Mouse (Mus musculus): ENCODE measurements at regions not wholly inside any gene's neighbourhood (a gene's known extent, or its start where the extent isn't known, plus 50 kb on each side); places are given as distances from the start of the nearest gene placed in this dataset.
A peak's percentile ranks its signal among the peaks of the same experiment; 100 is the strongest.

DNA sequence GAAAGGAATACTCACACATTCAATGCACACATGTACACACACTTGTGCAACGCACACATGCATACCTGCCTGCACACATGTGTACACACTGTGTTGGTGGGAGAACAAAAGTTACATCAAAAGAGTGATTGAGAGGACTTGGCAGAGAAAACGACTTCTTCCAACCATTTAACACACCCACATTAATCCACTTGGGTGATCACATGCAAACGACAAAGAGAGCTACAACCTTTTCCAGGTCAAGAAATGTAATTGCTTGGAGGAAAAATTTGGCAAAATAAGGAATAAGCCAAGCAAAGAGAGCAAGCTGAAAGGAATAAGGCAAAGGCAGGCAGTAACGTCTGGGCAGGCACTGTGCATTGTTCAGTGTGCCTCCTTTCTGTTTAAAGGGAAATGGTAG lies 67.3 kb downstream of the C1d start:
- DNase-seq: no peak

DNA sequence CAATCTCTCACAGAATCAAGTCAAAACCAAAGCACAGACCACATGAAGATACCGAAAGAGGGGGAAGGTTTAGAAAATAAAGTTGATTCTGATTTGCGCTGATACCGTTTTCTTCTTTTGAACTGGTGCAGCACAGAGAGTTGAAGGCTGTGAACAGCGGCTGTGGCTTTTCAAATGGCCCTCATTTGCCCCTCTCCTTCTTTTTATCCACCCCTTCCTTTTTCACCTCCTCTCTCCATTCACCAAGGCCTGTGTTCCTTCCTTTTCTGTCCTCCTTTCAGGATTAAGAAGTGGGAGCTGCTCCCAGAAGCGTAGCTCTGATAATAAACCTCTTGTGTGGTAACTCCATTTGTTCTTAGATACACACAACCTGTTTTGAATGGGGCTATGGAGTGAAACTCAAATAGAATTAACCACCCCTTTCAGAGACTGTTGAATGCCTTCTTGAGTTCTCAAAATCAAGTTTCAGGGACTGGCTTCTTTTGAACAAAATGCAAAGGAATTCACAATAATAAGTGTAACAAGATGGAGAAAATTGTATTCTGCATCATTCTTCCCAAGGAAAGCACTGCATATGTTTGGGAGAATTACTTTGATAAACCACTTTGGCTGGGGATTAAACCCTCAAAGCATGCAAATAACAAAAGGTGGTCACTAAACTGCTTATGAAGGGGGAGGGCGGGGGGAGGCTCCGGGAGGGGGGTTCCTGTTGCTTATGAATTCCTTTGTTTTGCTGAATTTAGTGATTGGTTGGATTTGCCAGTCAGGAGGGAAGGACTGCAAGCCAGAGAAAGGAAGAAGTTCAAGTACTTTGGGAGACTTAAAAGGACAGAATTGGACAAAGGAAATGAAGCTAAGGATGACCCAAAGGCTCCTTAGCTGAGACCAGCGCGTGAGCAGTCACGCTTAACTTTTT lies 68.6 kb downstream of the C1d start:
- DNase-seq: no peak

DNA sequence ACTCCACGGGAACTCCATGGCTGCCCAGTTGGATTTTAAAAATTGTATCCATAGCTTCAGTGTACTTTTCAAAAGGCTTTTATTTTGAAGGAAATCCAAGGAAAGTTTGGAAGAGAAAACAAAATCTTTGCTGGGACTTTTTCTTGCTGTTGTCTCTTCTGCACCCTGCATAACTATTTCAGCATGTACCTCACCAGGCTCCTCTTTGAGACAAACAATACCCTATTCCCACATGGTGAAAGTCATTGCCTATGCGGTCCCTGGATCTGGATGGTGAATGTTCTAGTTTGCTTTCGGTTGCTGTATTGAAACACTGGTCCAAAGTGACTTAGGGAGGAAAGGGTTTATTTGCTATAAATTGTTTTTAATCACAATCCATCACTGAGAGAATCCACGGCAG lies 69.3 kb downstream of the C1d start:
- no peak for DNase-seq

DNA sequence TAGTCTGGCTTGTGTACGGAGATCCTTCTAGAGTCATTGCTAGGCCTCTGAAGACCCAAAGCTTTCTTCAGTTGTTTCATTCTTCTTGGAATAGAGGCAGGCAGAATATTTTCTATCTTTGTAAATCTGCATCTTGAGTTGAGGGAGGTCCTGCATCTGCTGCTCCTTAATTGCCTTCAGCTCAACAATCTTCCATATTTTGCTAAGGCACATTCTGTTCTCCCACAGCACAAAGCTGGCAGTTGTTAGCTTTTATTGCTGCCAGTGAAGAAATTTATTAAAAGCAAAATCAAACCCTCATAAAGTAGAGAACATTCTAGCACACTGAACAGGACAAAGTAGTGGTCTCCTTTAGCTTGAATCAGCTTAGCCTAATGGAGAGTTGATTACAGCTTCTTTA lies 94.1 kb downstream of the C1d start:
- DNase-seq: no peak

DNA sequence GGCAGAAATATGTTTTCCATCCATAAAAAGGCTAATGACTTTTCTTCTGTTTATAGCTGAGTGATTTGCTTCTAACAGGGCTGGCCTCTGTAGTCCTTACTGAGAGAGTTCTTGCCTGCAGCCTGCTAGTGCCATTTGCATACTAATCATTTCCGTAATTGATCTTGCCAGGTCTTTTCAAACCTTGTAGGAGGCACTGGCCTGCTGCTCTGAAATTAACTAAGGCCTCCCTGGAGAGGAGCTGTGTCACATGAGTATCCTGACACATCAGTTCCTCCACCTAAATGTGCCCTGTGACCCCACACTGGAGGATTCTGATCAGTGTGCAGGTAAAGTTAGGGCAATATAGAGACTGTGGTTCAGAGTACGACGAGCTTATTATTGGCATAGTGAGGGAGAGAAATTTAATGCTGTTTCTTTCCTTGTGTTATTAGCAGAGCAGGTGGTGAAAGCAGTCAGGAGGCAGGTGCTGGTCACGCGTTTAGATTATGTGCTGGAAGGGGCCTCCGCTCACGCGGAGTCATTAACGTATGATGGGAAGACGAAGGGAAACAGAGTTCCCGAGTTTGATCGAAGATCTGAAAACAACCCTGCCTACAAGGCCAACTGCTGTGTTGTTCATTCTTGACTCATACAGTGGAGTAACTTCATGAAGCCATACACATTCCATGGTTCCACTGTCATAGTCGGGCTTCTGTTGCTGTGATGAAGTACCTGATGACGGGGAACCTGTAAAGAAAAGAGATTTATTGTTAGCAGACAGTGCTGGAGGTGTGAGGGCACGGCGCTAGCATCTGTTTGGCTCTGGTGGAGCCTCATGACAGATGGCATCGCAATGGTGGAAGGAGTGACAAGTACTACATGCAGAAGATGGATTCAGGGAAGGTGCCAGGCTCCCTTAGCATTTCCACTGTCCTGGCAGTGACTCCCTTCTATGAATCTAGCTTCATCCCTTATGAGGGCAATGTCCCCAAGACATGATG lies 95.1 kb downstream of the C1d start:
- peak; percentile 24 for DNase-seq

DNA sequence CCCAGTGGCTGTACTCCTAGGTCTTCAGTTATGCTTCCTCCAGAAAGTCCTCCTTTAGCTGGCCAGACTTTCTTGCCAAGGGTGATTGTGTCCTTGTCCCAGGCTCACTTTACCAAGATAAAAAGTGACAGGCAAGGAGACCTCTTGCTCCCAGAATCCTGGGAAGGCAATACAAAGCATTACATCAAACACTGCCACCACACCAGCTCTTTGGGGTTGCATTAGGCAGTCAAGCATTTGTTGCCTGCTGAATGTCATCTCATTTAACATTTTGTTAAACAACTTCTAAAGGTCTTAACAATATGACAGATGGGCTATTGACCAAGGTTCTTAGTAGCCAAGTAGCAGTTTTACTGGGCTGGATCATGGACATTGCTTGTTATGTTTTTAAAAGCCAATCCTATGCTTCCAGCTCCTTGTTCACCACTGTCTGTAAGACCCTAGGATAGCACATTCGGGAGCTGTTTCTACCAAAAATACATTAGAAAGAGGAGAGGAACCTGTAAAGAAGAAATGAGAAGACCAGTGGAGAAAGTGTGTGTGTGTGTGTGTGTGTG lies 102.4 kb downstream of the C1d start:
- DNase-seq: no peak

DNA sequence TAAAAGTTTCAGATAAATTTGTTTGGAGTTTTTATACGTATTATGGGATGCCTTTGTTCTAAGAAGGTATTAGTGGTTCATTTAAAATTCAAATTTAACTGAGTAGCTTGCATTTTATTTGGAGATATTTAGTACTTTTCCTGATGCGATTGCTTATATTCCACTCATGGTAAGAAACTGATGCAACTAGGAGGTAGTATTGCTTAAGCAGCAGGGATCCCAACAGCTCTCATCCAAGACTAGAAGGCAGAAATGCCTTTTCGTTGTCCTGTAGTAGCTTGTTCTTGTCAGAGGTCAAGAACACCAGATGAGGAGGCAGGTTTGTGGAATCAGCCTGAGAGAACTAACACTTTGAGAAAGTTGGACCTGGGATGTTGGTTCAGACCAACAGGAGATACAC lies 120.5 kb downstream of the C1d start:
- no peak for DNase-seq

DNA sequence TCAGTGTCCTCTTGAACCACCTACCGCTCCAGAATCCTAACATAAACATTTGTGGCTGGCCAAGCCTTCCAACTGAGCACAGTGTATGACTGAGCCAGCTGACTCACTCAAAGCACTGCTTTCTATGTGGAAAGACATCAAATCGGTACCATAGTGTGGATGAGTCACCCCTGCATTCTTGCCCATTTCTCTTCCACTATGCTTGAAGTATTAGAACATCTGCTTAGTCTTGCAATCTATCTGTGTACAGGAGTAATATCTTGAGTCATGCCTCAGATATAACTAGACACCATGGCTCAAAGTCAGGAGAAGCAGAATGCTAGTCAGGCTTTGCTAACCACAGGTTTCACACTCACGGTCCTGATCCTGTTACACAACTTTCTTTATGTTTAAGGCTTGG lies 129.4 kb downstream of the C1d start:
- no peak for DNase-seq

DNA sequence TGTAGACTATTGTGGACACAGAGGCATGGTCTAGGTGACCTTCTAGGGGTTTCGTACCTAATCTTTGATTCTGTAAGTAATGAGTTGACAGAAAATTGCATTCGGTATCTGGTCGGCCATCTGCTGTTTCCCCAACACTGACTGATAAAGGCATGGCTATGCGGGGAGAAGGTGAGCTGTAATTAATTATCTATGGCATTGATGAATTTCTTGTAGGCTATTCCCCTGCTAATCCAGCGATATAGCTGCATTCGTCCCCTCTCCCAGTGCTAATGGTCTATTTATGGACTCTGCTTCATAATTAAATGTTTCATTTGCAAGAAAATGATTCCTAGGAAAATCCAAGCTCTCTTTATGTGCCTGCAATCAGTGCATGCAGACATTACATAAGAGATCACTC lies 136.5 kb downstream of the C1d start:
- no peak for DNase-seq

DNA sequence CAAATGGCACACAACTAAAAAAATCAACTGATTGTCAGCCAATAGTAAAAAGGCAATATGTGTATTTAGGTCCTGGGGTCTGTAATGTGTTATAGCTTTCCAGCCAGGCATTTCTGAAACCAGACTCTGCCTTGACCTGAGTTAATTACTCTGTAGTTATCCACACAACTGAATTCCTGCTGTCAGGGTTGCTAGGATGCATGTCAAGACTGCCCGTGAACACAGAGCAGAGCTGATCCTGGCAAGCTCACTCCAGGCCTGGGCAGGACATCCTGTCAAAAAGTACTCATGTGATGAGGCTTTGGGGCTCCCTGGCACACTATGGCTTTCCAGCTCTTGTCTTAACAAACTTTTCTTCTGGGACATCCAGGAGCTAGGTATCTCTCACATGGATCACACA lies 157.2 kb downstream of the C1d start:
- DNase-seq: no peak

DNA sequence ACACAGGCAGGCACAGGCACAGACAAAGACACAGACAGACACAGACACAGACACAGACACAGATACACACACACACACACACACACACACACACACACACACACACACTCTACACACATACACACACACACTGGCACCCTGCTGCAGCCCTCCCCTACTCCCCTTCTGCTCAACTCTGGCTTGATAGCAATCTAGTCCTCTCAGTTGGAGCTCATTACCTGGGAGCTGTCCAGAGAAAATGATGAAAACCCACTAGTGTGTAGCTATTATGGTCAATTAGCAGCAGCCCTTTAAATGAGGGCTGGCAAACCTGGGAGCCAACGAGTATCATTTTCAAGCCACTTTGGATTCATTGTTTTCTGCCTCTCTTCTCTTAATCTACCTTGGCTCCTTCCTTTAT lies 157.8 kb downstream of the C1d start:
- no peak for DNase-seq

DNA sequence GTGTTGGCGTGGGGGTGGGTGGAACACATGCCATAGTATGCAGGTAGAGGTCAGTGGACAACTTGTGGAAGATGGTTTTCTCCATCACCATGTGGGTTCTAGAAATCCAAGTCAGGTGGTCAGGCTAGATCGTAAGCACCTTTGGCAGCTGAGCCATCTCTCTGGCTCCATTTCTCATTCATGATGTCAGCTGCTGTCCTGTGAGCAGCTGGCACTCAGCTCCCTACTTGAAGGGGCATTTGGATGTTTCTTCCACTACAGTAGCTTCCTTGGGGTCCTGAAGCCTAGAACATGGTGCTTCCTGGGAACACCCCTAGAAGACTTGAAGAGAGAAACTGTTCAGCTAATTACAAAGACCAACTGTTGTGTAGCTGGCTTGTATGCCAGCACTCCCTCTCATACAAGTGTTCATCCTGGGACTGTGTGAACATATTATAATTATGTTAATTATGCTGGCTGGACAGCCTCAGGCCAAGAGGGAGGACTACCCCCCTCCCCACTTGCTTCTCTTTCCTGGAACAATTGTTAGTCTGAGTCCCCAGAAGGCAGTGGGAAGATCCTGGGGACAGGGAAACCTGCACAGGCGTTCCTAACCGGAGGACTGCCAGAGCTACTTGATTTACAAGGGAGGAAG lies 160.4 kb downstream of the C1d start:
- DNase-seq: no peak

DNA sequence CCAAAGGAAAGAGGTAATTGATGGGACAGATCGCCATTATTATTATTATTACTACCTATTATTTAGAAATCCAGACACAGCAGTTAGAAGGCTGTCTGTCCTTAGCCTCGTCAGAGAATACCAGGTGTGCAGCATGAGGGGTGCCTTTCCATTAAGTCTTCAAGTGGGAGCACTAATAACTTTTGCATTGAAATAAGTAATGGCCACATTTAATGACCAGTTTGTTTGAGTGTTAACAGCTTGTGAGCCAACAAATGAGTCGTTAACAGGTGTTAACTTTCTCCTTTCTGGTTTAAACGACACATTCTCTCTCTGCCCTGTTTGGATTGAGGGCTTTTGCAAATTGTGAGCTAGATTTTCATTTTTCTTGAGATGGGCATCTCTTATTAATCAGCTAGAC lies 184.8 kb downstream of the C1d start:
- DNase-seq: no peak

DNA sequence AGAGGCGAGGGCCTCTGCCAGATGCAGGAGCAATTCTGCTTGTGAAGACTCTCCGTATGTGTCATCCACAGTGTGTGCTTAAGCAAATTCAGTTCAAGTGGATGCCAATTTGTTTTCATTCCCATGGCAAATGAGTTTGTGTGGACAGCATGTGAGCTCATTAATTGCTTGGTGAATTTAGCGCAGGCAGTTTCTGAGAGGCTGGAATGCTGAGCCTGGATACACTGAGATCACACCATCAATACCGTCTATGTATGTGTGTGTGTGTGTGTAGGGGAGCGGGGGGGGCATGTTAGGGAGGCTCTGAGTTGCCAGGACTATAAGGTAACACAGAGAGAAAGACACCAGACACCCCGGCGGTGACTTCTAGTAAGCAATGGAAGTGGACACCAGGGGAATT lies 191.9 kb downstream of the C1d start:
- DNase-seq: no peak

DNA sequence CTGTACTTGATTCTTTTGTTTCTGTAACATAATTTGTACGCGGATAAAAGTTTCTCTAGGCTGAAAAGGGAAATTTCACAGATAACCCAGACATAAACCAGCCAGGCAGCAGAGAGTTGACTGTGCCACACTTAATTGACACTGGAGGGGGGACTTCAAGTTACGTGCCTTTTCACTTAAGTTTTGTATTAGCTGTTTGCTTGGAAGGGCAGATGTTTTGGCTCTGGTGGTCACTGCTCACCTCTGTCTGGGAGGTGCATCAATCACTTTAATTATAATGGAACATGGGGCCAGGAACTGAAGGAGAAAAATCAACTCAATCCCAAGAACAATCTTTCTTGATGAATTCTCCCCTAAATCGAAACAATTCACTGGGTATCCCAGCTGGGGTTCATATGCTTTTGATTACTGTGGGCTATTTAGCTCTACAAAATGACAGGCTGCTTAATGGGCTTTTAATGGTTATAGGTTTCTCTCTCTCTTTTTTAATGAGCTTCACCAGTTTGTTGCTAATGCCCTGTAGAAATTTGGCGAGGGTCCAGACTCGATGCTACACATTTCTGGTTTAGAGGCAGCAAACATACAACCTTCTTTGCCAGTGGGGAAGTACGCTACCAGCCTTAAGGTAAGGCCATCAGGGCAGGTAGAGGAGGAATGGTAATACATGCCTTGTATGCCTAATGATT lies 193.1 kb downstream of the C1d start:
- no peak for DNase-seq

DNA sequence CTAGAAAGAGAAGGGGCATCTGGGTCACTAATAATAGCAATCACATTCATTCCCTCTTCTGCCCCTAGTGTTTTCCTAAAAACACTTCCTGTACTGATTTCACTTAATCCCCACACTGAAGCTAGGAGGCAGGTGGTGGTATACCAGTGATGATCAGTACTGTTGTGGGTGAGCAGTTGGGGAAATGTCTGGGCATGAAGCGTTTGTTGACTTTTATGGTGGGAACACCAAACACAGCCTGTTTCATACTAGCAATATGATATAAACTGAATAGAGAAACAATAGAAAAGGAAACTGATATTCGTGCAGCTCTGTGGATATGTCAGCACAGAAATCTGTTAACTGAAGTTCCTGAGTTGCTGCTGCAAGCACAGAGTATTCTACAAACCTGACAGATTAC lies 194.1 kb downstream of the C1d start:
- no peak for DNase-seq

DNA sequence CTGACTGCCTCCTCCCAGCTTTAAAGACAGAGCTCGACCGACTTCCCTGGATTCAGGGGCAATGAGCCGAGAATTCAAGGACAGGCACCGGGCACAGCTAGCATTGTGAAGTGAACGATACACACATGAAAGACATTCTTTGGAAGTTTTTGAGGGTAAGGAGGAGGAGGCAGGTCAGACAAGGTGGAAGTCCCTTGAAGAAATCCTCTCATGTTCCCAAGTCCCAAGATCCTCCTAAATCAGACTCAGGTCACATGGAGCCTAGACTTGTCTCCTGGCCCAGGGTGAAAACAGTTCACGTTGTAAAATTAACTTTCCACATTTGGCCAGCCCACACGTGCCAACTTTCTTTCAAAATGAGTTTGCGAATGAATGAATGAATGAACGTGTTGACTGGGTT lies 196.2 kb downstream of the C1d start:
- no peak for DNase-seq

DNA sequence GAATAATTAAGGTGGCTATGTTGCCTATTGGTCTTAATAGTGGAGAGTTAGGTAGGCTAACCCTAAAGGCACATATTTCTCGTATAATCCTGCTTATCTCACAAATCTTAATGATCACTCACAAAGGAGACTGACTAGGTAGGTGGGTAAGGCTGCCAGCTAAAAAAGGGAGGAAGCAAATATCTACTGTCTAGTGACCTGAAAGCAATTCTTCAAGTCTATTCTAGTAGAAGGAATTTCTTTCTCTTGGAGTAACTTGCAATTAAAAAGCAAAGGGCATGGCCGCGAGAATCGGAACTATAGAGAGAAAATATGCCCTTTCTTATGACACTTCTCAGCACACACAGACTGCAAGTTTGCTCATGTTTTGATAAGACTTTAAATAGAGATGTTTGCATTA lies 201.6 kb downstream of the C1d start:
- DNase-seq: no peak

DNA sequence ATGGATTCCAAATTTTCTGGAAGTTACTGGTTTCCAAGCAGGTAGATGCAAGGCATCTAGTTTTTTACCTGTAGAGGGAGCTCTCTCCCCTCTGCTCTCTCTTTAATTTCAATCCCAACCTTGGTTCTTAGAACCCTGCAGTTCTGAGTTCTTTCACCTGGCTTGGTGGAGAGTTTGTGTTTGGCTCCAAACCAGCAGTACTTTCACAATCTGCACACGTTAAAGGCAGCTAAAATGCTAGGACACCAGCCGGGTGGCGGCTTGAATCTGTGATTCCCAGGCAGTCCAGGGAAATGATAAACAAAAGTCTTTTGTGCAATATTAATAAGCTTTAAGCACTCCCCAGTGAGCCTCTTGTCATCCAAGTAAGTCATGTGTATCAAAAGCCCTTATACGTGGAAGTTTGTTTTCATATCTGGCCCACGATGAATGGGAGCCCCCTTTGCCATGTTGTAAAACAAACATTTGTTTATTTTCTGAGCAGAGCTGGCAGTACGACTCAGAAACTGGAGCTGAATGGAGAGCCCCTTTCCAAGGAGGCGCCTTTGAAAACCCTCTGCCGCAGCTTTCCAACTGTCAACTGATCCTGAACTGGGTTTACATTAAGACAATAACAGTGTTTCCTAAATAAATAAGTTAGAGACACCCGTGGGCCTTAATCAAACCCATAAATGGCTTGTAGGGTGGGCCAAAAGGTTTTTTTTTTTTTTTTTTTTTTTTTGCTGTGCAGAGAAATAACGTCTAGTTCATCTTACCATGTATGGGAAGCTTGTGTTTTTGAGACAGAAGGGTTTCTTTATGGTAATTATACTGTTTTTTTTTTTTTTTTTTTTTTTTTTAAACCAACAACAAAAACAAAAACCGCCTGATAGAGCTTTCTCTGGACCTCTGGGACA lies 202.9 kb downstream of the C1d start:
- no peak for DNase-seq

DNA sequence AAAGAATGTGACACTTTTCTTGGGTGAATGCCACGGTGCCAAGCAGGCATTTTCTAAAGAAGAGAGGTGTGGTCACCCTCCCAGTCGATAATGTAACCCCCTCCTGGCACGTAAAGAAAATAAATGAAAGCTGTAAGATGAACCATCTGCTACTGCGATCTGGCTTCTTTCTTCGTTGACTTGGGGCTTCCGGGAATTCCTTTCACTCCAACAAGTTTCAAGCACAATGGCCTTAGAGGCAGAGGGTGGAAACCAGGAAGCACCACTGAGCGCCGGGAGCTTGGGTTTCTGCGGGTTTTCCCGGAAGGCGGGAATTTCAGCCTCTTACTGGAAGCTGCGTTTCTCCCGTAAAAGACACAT lies 203.5 kb downstream of the C1d start:
- DNase-seq: no peak

DNA sequence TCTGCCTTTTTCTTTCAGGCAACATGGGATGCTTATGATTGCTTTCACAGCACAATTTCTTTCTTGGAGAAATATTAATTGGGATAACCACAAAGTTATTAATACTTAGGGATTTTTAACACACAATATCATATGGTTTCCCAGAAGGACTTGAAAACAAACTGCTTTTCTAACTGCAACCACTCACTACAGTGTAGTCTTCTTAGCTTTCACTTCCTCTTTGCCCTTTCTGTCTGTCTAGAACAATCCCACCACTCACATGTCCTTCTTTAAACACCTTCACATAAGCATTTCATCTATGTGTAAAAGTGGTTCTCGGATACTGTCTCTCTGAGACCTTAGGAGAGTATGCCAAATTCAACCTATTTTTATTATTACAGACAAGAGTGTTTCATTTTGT lies 204.3 kb downstream of the C1d start:
- no peak for DNase-seq

DNA sequence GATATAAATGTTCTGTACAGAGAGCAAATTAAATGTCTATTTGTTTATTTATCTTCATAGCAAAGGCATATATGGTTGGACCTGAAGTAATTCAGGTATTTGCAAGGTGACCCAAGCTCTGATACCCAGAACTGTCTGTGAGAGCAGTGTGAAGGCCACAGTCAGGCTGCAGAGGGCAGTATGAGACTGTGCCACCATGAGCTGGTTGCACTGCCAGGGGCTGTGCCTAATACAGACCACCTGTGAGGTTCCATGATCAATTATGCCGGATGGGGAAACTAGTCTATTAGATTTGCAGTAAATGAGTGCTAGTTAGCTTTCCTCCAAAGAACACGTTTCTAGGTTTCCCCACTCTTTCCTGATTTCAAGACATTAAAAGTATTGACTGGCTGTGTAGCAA lies 207.5 kb downstream of the C1d start:
- DNase-seq: no peak

Measured in kidney, adult 11 months (tissue).